Mouse (Mus musculus) midbrain, embryonic 12.5 days (tissue): ENCODE measurements around the gene Gpr75. TPM values are rescaled to one million over a fixed set of nuclear protein-coding genes. Genes with fewer than 3 reads are reported as not detected.
A peak's percentile ranks its signal among the peaks of the same experiment; 100 is the strongest.

Source experiments
- ATAC-seq: fragments of 200-750 bp; cut with Nextera tagmentation; 2 replicates; pipeline ENCODE4 v1.8.0; 2017; ENCODE audit warnings: low read depth, moderate TSS enrichment, moderate library complexity; ENCODE audit not compliant: low FRiP score
- H3K27ac ChIP-seq: fragments of 300-500 bp; sonication (generic); replicated peaks from 2 replicates; pipeline ENCODE4 v1.5.1; 2016; ENCODE audit warnings: mild to moderate bottlenecking
- H3K27me3 ChIP-seq: fragments of 300-500 bp; sonication (generic); 2 replicates; pipeline ENCODE4 v1.6.1; 2016; ENCODE audit warnings: mild to moderate bottlenecking
- H3K36me3 ChIP-seq: fragments of 300-500 bp; sonication (generic); 2 replicates; pipeline ENCODE4 v1.6.1; 2016
- H3K4me1 ChIP-seq: fragments of 300-500 bp; sonication (generic); 2 replicates; pipeline ENCODE4 v1.6.1; 2016
- H3K4me2 ChIP-seq: fragments of 300-500 bp; sonication (generic); replicated peaks from 2 replicates; pipeline ENCODE4 v1.6.1; 2016; ENCODE audit warnings: mild to moderate bottlenecking, moderate library complexity
- H3K4me3 ChIP-seq: fragments of 300-500 bp; sonication (generic); 2 replicates; pipeline ENCODE4 v1.5.1; 2016; ENCODE audit warnings: mild to moderate bottlenecking
- H3K9ac ChIP-seq: fragments of 300-500 bp; sonication (generic); replicated peaks from 2 replicates; pipeline ENCODE4 v1.6.1; 2016; ENCODE audit warnings: mild to moderate bottlenecking, moderate library complexity
- H3K9me3 ChIP-seq: fragments of 300-500 bp; sonication (generic); 2 replicates; pipeline ENCODE4 v1.6.1; 2016; ENCODE audit warnings: mild to moderate bottlenecking
- WGBS: fragments of 180-500 bp; shearing (Covaris S2); methylation state at CpG from one replicate; pipeline ENCODE4 v1.1.7; 2016; 5-methylcytosine and 5-hydroxymethylcytosine counted together
- polyA plus RNA-seq: library from polyadenylated mRNA; unstranded; fragments of >200 nt; fragmentation: Nextera tagmentation; extraction: Ambion mirVana; gene quantifications from 2 replicates; pipeline ENCODE4 v1.2.1, GENCODE M21; 2016

The Gpr75 gene
- 1.6 and 1.9 TPM in 2 replicates for polyA plus RNA-seq

- Histone ChIP-seq H3K9me3 (no peaks in the 10 kb centered on the region), H3K36me3 (no peaks in the 10 kb centered on the region), H3K4me3 (peak within 1 kb of the TSS; percentile 53), H3K9ac (peak within 1 kb of the TSS; percentile 71), H3K27ac (peak within 1 kb of the TSS; percentile 73), H3K4me1 (0 out of 2 replicates have a peak, but pooled peaks cover 2% of the 10 kb centered on the region), H3K4me2 (peak within 1 kb of the TSS; percentile 78), H3K27me3 (no peaks in the 10 kb centered on the region)
- WGBS = 3% methylated on average over 40 of the region's 41 CpGs
- peak; percentile 96 for ATAC-seq
Observed at GRCm38 (mm10) chr11:30885171-30885871, at the start of gene Gpr75, which contains the start of gene Asb3. Gene Gpr75 (plus strand): TSS chr11:30885358. Gene Asb3 (plus strand): TSS chr11:30885416.

- ATAC-seq = no peak
- peaks cover 55% of the 10 kb centered on the region for H3K36me3 ChIP-seq
- no peaks in the 10 kb centered on the region for H3K9me3 ChIP-seq
- no peaks in the 10 kb centered on the region for H3K27me3 ChIP-seq
- WGBS = 95% methylated on average over 2 of the region's 2 CpGs
- no peak overlapping the region for H3K4me2 ChIP-seq
- no peaks in the 10 kb centered on the region for H3K4me1 ChIP-seq
- no peak overlapping the region for H3K27ac ChIP-seq
- H3K9ac ChIP-seq = no peak overlapping the region
- no peak overlapping the region for H3K4me3 ChIP-seq
Observed at GRCm38 (mm10) chr11:30838793-30839192, 46.4 kb upstream of the Gpr75 start.

GRCm38 (mm10) chr11:30844355-30844754, 40.8 kb upstream of the Gpr75 start:
- peaks cover 47% of the 10 kb centered on the region for H3K36me3 ChIP-seq
- ATAC-seq = no peak
- 82% methylated on average over 1 of the region's 1 CpGs for WGBS
- H3K4me3 ChIP-seq = no peak overlapping the region
- H3K9me3 ChIP-seq = no peaks in the 10 kb centered on the region
- no peak overlapping the region for H3K4me2 ChIP-seq
- no peaks in the 10 kb centered on the region for H3K27me3 ChIP-seq
- H3K4me1 ChIP-seq = no peaks in the 10 kb centered on the region
- H3K9ac ChIP-seq = no peak overlapping the region
- H3K27ac ChIP-seq = no peak overlapping the region

DNA sequence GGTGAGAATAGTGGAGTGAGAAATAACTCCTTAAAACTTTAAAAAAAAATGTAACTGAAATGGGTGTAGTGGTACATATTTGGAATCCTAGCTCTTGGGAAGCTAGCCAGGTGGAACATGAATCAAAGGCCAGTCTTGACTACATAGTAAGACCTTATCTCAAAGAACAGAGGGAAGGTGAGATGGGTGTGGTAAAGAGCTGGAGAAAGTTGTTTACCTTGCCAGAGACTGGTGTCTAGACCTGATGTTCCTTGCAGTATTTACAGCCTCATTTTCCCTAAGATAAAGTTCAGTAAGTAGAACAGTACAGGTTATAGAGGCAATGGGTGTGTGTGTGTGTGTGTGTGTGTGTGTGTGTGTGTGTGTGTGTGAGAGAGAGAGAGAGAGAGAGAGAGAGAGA, 12.7 kb upstream of the Gpr75 start:
- Histone ChIP-seq H3K36me3 (peaks cover 40% of the 10 kb centered on the region), H3K4me1 (no peaks in the 10 kb centered on the region), H3K9ac (no peak overlapping the region), H3K27me3 (no peaks in the 10 kb centered on the region), H3K27ac (no peak overlapping the region), H3K9me3 (no peaks in the 10 kb centered on the region), H3K4me2 (no peak overlapping the region), H3K4me3 (no peak overlapping the region)
- no peak for ATAC-seq

GRCm38 (mm10) chr11:30888153-30888552, 3.0 kb downstream of the Gpr75 start:
- Histone ChIP-seq H3K9me3 (no peaks in the 10 kb centered on the region), H3K27me3 (no peaks in the 10 kb centered on the region), H3K4me3 (no peak overlapping the region), H3K4me1 (0 out of 2 replicates have a peak, but pooled peaks cover 2% of the 10 kb centered on the region), H3K27ac (no peak overlapping the region), H3K4me2 (no peak overlapping the region), H3K9ac (no peak overlapping the region), H3K36me3 (no peaks in the 10 kb centered on the region)
- WGBS = 87% methylated on average over 2 of the region's 2 CpGs
- ATAC-seq = no peak

- 90% methylated on average over 1 of the region's 1 CpGs for WGBS
- H3K27me3 ChIP-seq = no peaks in the 10 kb centered on the region
- H3K9ac ChIP-seq = no peak overlapping the region
- no peaks in the 10 kb centered on the region for H3K4me1 ChIP-seq
- no peak overlapping the region for H3K4me2 ChIP-seq
- no peaks in the 10 kb centered on the region for H3K36me3 ChIP-seq
- H3K27ac ChIP-seq = no peak overlapping the region
- H3K4me3 ChIP-seq = no peak overlapping the region
- ATAC-seq = no peak
- H3K9me3 ChIP-seq = no peaks in the 10 kb centered on the region
Observed at GRCm38 (mm10) chr11:30896201-30896600, 11.0 kb downstream of the Gpr75 start.

- no peak overlapping the region for H3K9ac ChIP-seq
- ATAC-seq = no peak
- no peaks in the 10 kb centered on the region for H3K27me3 ChIP-seq
- H3K4me1 ChIP-seq = no peaks in the 10 kb centered on the region
- H3K9me3 ChIP-seq = no peaks in the 10 kb centered on the region
- H3K36me3 ChIP-seq = no peaks in the 10 kb centered on the region
- H3K4me3 ChIP-seq = no peak overlapping the region
- H3K27ac ChIP-seq = no peak overlapping the region
- no peak overlapping the region for H3K4me2 ChIP-seq
Observed at GRCm38 (mm10) chr11:30899312-30899711, 14.2 kb downstream of the Gpr75 start.

- H3K27ac ChIP-seq = no peak overlapping the region
- H3K4me2 ChIP-seq = no peak overlapping the region
- no peaks in the 10 kb centered on the region for H3K9me3 ChIP-seq
- no peaks in the 10 kb centered on the region for H3K36me3 ChIP-seq
- ATAC-seq = no peak
- WGBS = 96% methylated on average over 3 of the region's 3 CpGs
- no peaks in the 10 kb centered on the region for H3K4me1 ChIP-seq
- no peaks in the 10 kb centered on the region for H3K27me3 ChIP-seq
- no peak overlapping the region for H3K9ac ChIP-seq
- no peak overlapping the region for H3K4me3 ChIP-seq
Observed at GRCm38 (mm10) chr11:30912311-30912710, 27.2 kb downstream of the Gpr75 start.

DNA sequence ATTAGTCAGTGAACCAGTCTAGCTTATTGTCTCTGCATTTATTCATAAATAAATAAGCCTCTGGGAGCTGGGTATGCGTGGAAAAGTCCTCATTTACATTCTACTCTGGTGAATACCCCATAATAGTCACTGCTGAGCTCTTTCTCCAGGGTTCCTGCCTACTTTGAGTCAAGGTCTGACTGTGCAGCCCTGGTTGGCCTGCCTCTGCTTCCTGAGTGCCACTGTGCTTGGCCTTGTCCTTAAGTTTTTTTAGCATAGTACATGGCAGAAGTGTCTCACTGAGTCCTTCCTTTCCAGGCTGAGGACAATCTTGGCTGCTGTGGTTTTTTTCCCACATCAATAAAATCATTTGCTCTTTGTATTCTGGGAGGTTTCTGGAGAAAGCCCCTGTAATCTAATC, 35.5 kb downstream of the Gpr75 start:
- Histone ChIP-seq H3K9ac (no peak overlapping the region), H3K9me3 (no peaks in the 10 kb centered on the region), H3K36me3 (peaks cover 19% of the 10 kb centered on the region), H3K4me1 (no peaks in the 10 kb centered on the region), H3K27me3 (no peaks in the 10 kb centered on the region), H3K4me2 (no peak overlapping the region), H3K27ac (no peak overlapping the region), H3K4me3 (no peak overlapping the region)
- 60% methylated on average over 1 of the region's 1 CpGs for WGBS
- no peak for ATAC-seq

DNA sequence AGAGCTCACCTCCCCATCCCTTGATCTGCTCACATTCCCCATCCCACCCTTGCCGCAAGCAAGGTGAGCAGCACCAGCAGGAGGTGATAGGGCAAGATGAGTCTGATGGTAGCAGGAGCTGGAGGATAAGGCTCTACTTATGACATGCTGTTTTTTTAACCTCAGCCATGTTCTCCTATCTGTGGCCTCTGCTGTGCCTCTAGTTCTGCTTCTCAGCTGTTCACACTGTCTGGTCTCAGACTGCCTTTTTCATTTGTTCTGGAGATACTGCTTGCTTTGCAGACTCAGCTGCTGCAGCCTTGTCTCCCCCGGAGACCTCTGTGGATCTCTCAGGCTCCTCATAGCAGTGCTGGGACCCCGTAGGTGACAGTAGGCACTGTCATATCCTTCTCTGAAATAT, 38.1 kb downstream of the Gpr75 start:
- no peak overlapping the region for H3K9ac ChIP-seq
- no peak overlapping the region for H3K4me3 ChIP-seq
- H3K9me3 ChIP-seq = no peaks in the 10 kb centered on the region
- H3K4me1 ChIP-seq = no peaks in the 10 kb centered on the region
- H3K27ac ChIP-seq = no peak overlapping the region
- no peak overlapping the region for H3K4me2 ChIP-seq
- 89% methylated on average over 3 of the region's 3 CpGs for WGBS
- no peak for ATAC-seq
- H3K36me3 ChIP-seq = peaks cover 32% of the 10 kb centered on the region
- no peaks in the 10 kb centered on the region for H3K27me3 ChIP-seq

- Histone ChIP-seq H3K9ac (no peak overlapping the region), H3K9me3 (no peaks in the 10 kb centered on the region), H3K4me1 (no peaks in the 10 kb centered on the region), H3K4me2 (no peak overlapping the region), H3K36me3 (peaks cover 41% of the 10 kb centered on the region), H3K27me3 (no peaks in the 10 kb centered on the region), H3K4me3 (no peak overlapping the region), H3K27ac (no peak overlapping the region)
- no peak for ATAC-seq
Observed at GRCm38 (mm10) chr11:30928079-30928478, 42.9 kb downstream of the Gpr75 start.

GRCm38 (mm10) chr11:30928498-30928897, 43.3 kb downstream of the Gpr75 start:
- no peaks in the 10 kb centered on the region for H3K4me1 ChIP-seq
- ATAC-seq = no peak
- H3K4me2 ChIP-seq = no peak overlapping the region
- no peaks in the 10 kb centered on the region for H3K9me3 ChIP-seq
- H3K4me3 ChIP-seq = no peak overlapping the region
- H3K27me3 ChIP-seq = no peaks in the 10 kb centered on the region
- peaks cover 37% of the 10 kb centered on the region for H3K36me3 ChIP-seq
- WGBS = 100% methylated on average over 1 of the region's 1 CpGs
- H3K27ac ChIP-seq = no peak overlapping the region
- no peak overlapping the region for H3K9ac ChIP-seq
